ENCODE assay signal across 11 mouse cellular contexts in the genomic region with DNA sequence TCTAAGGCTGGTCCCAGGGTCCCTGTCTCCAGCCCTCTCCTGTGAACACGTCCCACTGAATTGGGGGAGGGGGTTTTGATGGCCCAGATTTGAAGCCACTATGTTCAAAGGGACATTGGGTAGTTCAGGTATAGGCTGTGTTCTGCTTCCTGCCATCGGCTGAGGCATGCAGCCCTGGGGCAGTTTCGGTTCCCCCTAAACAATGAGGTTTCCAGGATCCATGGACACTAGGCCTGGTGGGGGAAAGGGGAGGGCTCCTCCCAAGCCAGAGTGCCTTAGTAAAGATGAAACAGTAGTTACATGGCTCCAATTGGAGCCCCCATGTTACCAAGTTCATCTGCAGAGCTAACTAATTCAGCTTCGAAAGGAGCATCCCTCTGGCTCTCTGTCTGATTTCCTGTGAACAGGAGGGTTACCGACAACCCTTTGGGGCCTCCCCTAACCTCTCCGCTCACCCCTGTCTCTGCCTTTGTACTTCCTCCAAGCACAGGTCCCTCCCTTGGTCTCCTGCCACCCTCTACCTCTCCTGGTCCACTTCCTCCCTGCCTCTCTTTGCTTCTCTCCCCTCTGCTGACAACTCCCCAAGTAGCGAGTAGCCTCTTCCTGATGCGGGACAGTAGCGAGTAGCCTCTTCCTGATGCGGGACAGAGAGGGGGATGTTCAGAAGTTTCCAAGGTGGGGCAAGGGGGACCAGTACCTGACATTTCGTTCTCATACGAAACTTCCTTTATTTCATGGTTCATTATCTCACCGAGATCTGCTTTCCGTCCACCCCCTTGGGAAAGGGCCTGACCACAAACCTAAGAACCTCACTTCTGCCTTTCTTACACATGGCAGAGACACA.
DNase-seq lines count a peak whose midpoint lies in the region; ATAC-seq and TF ChIP-seq lines count a peak whose summit lies in the region.
"Had no signal": no experiment of that assay in that cellular context is flagged by ENCODE, and none has a peak within 500 bp of the region (broad histone marks: within the 10 kb centered on the region; RNA-seq: fewer than 3 reads in every experiment).

No protein-coding gene starts in this region.

- no peak for ATAC-seq in forebrain, embryonic 11.5 days (replicated peaks; ENCODE audit: low FRiP score)
- peak; percentile 83 for ATAC-seq in megakaryocyte, adult 5-6 weeks (ENCODE audit: poor library complexity, severe bottlenecking)

- no peak overlapping the region for H3K4me3 ChIP-seq in forebrain, embryonic 10.5 days
- no peak overlapping the region for H3K4me3 ChIP-seq in forebrain, embryonic 11.5 days (ENCODE audit: low read depth, low read length)
- H3K4me3 ChIP-seq in bone marrow, adult 2 months (replicated peaks; ENCODE audit: control insufficient read depth, low read depth, low read length) = peak overlapping the region; percentile 38
- peak overlapping the region; percentile 43 for H3K4me3 ChIP-seq in thymus, adult 2 months (ENCODE audit: control insufficient read depth, insufficient read depth, low read length)
- H3K4me3 ChIP-seq: forebrain, embryonic 12.5 days; heart, embryonic 13.5 days; midbrain, embryonic 12.5 days had no signal

- no peak for TF ChIP-seq CTCF in bone marrow, adult 2 months (IDR thresholded peaks at IDR 0.05; ENCODE audit: control insufficient read depth, insufficient read depth, low read length)
- no peak for TF ChIP-seq CTCF in thymus, adult 2 months (IDR thresholded peaks at IDR 0.05; ENCODE audit: borderline replicate concordance, control insufficient read depth, extremely low read depth, insufficient read depth, low read length, poor library complexity)

- H3K4me1 ChIP-seq in forebrain, embryonic 10.5 days = peaks cover 28% of the 10 kb centered on the region
- no peaks in the 10 kb centered on the region for H3K4me1 ChIP-seq in forebrain, embryonic 11.5 days (replicated peaks; ENCODE audit: control insufficient read depth, insufficient read depth, low read length)
- peaks cover 3% of the 10 kb centered on the region for H3K4me1 ChIP-seq in bone marrow, adult 2 months (ENCODE audit: control insufficient read depth, insufficient read depth, low read length)
- peaks cover 26% of the 10 kb centered on the region for H3K4me1 ChIP-seq in thymus, adult 2 months (replicated peaks; ENCODE audit: control insufficient read depth, insufficient read depth, low read length)
- H3K4me1 ChIP-seq: midbrain, embryonic 12.5 days had no signal

- WGBS in forebrain, embryonic 10.5 days = 89% methylated on average over 14 of the region's 14 CpGs
- WGBS in forebrain, embryonic 11.5 days = 88% methylated on average over 14 of the region's 14 CpGs
- 18% methylated on average over 14 of the region's 14 CpGs for WGBS in bone marrow, adult 2 months
- 6% methylated on average over 14 of the region's 14 CpGs for WGBS in thymus, adult 2 months

- H3K4me2 ChIP-seq in forebrain, embryonic 11.5 days (ENCODE audit: low read depth, low read length, severe bottlenecking) = no peak overlapping the region
- H3K4me2 ChIP-seq: forebrain, embryonic 12.5 days; heart, embryonic 13.5 days; midbrain, embryonic 12.5 days had no signal

- TF ChIP-seq POLR2A in bone marrow, adult 2 months (IDR thresholded peaks at IDR 0.05; ENCODE audit: borderline replicate concordance, control insufficient read depth, low read depth, low read length) = no peak
- TF ChIP-seq POLR2A in thymus, adult 2 months (IDR thresholded peaks at IDR 0.05; ENCODE audit: control insufficient read depth, extremely low read depth, insufficient read depth, low read length, poor library complexity) = no peak

- H3K36me3 ChIP-seq in forebrain, embryonic 10.5 days (replicated peaks) = peaks cover 28% of the 10 kb centered on the region
- H3K36me3 ChIP-seq in forebrain, embryonic 11.5 days (ENCODE audit: control insufficient read depth, insufficient read depth, low read length) = no peaks in the 10 kb centered on the region
- H3K36me3 ChIP-seq in thymus, adult 2 months (ENCODE audit: control insufficient read depth, insufficient read depth, low read length) = no peaks in the 10 kb centered on the region

- H3K9me3 ChIP-seq in forebrain, embryonic 10.5 days = no peaks in the 10 kb centered on the region
- H3K9me3 ChIP-seq in forebrain, embryonic 11.5 days (ENCODE audit: control insufficient read depth, low read length) = no peaks in the 10 kb centered on the region
- H3K9me3 ChIP-seq: forebrain, embryonic 12.5 days; heart, embryonic 13.5 days; midbrain, embryonic 12.5 days had no signal

- no peak for DNase-seq in forebrain, embryonic 10.5 days (ENCODE audit: extremely low spot score, low spot score)
- no peak for DNase-seq in forebrain, embryonic 11.5 days (ENCODE audit: low spot score)
- DNase-seq in thymus, adult 2 months = peak; percentile 57
- no peak for DNase-seq in layer of hippocampus, adult 9-10 months (ENCODE audit: low spot score)
- DNase-seq in adrenal gland, postnatal 36 days = no peak
- DNase-seq in ovary, postnatal 14 days (ENCODE audit: low spot score) = no peak

- H3K27ac ChIP-seq in forebrain, embryonic 10.5 days = 0 out of 2 replicates have a peak overlapping the region, but pooled peaks have one; percentile 35
- H3K27ac ChIP-seq in forebrain, embryonic 11.5 days (ENCODE audit: low read depth, low read length) = no peak overlapping the region
- H3K27ac ChIP-seq in bone marrow, adult 2 months (ENCODE audit: control insufficient read depth, insufficient read depth, low read depth, low read length, poor library complexity) = peak overlapping the region; percentile 97
- peak overlapping the region; percentile 70 for H3K27ac ChIP-seq in thymus, adult 2 months (ENCODE audit: control insufficient read depth, insufficient read depth, low read length)
- H3K27ac ChIP-seq: forebrain, embryonic 12.5 days; heart, embryonic 13.5 days; midbrain, embryonic 12.5 days had no signal

- H3K9ac ChIP-seq in forebrain, embryonic 11.5 days (ENCODE audit: low read length) = no peak overlapping the region
- H3K9ac ChIP-seq: forebrain, embryonic 12.5 days; heart, embryonic 13.5 days; midbrain, embryonic 12.5 days had no signal

- H3K27me3 ChIP-seq in forebrain, embryonic 10.5 days (ENCODE audit: poor library complexity, severe bottlenecking) = no peaks in the 10 kb centered on the region
- H3K27me3 ChIP-seq in forebrain, embryonic 11.5 days (ENCODE audit: control insufficient read depth, insufficient read depth, low read length) = no peaks in the 10 kb centered on the region
- H3K27me3 ChIP-seq in thymus, adult 2 months (ENCODE audit: control insufficient read depth, insufficient read depth, low read length) = no peaks in the 10 kb centered on the region
- H3K27me3 ChIP-seq: forebrain, embryonic 12.5 days; heart, embryonic 13.5 days; midbrain, embryonic 12.5 days had no signal

Comparison
In these comparisons a context has a peak if more than half of its experiments do, and no peak if none do; other contexts are left out.
1. H3K4me3 ChIP-seq: peak in bone marrow, adult 2 months (single experiment) and thymus, adult 2 months (single experiment); none in forebrain, embryonic 10.5 days (single experiment) and forebrain, embryonic 11.5 days (single experiment).